Mouse (Mus musculus): ENCODE data around the gene Wsb1. TPM values are rescaled to one million over a fixed set of nuclear protein-coding genes. Genes with fewer than 3 reads are reported as not detected.
"Not testable (repeated sequence)": the region's sequence is repeated elsewhere in the genome, so short reads cannot be mapped to it uniquely, and the experiment has no call there.

The Wsb1 gene
- 51.7 and 56.0 TPM in 2 replicates for total RNA-seq (2021)
- long read RNA-seq, experiment 1, transcript Wsb1-201 (9 exons, 2,476 nt) = major isoform, 10 of 18 reads
- long read RNA-seq, experiment 1, partial matches to known transcripts = 1 of 18 reads
- long read RNA-seq, experiment 1, other reads (novel, unspliced or antisense) = 4 of 18 reads
- long read RNA-seq, experiment 2, transcript Wsb1-201 (9 exons, 2,476 nt) = major isoform, 9 of 15 reads
- long read RNA-seq, experiment 2, partial matches to known transcripts = 1 of 15 reads
- long read RNA-seq, experiment 2, other reads (novel, unspliced or antisense) = 5 of 15 reads

DNA sequence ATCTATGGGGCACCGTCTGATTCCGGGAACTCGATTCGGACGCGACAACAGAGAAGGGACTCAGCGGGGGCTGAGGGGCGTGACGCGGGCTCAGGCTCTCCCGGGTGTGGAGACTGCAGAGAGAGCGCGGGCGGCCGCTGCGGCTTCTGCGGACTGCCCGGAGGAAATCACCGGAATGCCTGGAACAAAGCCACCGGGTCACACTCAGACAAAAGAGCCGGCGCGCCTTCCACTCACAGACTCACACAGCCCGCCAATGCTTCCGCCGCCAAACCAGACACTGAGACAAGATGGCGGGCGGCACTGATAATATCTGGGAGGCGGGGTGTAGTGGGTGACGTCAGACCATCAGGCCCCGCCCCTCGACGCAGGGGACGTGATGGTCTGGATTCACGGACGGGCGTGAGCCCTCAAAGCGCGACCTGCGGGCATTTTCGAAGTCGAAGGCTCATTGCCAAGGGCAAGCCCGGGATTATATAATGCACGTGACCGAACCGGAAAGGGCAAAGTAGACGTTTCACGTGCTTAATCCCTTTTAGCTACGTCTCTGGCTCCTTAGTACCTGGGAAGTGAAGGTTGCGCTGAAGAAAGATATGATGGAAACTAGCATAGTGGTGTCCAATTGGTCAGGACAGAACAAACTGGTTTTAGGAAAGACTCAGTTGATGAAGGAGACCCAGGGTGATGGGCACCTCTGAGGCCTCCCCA, at the start of gene Wsb1:
TSS of gene Wsb1 (minus strand) at position 281 of the 708 bp plus-strand sequence.
- DNase-seq = peak; percentile 96

DNA sequence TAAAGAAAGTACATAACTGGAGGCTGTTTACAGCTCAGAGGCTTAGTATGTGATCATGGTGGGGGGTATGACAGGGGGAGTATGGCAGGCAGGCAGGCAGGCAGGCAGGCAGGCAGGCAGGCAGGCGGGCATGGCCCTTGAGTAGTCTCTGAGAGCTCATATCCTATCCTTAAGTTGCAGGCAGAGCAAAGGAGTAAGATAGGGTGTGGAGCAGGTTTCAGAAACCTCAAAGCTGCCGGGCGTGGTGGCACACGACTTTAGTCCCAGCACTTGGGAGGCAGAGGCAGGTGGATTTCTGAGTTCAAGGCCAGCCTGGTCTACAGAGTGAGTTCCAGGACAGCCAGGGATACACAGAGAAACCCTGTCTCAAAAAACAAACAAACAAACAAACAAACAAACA, 49.8 kb upstream of the Wsb1 start:
- DNase-seq = not testable (repeated sequence)

DNA sequence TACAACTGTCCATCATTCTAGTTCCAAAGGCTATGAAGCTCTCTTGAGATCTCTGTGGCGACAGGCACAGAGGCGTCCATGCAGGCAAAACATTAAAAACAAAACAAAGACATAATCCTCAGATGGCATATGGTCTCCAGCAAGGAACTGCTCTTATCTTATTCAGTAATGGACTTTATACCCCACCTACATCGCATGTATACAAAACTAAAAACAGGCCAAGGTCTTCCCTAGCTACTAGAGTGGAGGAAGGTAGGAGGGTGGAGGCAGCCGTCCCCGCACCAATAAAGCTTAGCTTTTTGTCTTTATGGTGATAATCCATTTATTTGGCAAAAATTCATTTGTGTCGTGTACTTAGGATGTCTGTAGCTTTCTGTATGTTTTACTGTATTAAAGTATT, 48.6 kb upstream of the Wsb1 start:
- DNase-seq = no peak

DNA sequence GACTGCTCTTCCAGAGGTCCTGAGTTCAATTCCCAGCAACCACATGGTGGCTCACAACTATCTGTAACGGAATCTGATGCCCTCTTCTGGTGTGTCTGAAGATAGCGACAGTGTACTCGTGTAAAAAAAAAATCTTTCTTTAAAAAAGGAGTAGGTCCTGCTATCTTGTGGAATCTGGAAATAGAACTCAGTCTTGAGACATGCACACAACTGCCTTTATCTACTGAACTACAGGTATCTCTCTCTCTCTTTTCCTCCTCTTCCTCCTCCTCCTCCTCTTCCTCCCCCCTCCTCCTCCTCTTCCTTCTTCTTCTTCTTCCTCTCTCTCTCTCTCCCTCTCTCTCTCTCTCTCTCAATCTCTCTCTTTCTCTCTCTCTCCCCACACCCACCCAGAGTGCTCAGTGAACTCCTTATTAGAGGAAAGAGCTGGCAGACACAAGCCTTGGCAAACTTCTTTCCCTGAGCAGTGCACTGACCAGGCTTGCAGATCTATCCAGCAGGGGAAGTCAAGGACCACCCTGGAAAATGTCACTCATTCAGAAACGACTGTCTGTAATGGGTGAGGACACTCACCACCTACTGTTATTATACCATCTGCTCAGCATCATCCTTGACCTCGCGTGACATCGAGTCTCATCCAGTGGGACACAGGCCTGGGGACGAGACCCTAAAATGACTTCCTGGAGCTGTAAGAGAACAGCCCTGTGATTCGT, 45.4 kb upstream of the Wsb1 start:
- no peak for DNase-seq

DNA sequence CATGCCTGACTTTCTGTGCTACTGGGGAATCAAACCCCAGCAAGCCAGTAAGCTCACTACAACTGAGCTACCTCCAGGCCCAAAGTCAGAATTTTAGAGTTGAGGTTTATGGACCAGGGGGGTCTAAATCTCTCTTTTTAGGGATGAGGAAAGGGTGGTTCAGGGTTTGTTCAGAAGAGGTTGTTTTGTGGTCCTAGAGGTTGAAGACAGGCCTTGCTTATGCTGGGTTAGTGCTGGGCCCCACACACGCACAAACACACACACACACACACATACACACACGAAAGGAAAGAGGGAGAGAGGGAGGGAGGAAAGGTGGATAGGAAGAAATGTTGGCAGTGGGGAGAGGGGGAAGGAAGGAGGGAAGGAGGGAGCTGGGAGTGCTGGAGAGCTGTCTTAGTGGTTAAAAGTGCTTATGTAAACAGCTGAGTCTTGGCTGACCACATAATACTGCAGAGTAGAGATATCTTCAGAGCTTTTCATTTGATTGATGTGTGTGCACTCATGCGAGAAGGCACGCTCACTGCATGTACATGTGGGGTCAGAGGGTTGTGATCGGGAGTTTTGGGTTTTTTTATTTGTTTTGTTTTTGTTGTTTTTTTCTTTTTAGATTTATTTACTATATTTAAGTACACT, 42.5 kb upstream of the Wsb1 start, which contains the start of gene Gm9964:
TSS of gene Gm9964 (minus strand) at position 51 of the 636 bp plus-strand sequence.
- DNase-seq = no peak

DNA sequence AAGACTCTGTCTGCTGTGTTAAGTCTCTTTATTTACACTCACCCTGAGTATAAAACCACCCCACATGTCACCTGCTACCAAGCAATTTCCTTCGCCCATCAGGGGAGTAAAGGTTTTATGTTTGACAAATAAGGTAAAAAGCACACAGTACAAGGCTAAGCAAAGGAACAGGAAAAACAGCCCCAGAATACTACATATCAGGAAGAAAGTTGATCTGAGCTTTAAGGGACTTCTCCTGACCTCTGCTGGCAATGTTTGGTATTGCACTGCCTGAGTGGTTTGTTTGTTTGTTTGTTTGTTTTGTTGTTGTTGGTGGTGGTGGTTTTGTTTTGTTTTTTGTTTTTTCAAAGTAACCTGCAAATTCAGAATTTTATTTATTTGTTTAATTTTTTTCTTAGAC, 41.7 kb upstream of the Wsb1 start:
- peak; percentile 43 for DNase-seq

DNA sequence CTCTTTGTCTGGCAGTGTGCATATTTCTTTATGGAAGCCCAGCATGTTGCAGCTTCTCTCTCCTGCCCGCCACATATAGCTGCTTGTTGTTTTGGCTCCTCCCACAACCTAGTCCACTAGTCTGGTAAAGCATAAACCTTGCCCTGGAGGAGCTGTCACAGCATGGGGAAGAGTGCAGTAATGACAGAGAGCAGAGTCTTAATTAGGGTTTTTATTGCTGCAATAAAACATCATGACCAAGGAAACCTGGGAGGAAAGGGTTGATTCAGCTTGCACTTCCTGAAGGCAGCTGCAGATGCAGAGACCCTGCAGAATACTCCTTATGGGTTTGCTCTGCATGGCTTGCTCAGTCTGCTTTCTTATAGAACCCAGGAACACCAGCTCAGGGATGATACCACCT, 39.5 kb upstream of the Wsb1 start:
- DNase-seq = no peak

DNA sequence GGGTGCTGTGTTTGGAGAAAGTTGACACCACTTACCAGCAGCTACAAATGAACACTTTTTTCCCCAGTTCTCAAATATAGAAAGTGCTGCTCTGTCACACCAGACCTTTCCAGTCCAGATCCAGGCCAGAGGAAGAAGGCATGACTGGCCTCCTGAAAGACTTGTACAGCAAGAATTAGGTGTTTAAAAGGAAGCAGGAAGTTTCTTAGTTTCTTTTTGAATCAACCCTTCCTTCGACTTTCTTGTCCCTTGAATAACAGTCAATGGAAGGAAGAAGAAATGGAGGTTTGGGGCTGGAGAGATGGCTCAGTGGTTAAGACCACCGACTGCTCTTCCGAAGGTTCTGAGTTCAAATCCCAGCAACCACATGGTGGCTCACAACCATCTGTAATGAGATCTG, 38.6 kb upstream of the Wsb1 start:
- DNase-seq = no peak

DNA sequence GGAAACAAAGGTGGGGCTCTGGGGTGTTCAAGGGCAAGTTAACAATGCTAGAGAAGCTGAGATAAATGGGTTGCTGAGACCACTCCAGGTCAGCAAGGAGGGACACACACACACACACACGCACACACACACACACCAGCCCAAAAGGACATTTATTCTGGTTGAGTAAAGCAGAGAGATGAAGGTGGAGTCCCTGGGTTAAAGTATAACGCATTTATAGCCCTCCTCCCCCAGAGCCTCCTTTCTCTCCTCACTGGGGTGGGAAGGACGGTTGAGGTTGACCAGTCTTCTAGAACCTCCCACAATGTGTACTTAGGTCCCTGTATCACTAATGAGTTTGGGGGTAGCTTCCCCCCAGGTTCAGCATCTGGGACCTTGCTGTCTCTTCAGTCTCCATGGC, 37.7 kb upstream of the Wsb1 start:
- no peak for DNase-seq

DNA sequence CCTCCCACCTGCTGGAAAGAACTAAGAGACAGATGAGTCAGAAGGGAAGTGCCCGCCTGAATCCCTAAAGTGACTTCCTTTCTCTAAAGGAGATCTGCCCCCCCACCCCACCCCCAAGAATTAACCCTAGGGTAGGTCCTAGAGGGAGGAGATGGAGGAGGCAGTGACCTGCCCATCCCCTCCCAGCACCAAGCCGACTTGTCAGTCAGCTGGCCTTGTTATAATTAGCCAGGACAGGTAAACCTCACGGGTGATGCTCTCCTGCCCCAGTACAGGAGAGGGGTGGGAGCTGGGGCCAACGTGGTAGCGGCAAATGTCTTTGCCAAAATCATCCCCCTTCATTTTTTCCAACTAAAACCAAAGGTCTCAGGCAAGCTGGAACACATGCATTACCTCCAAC, 37.2 kb upstream of the Wsb1 start:
- no peak for DNase-seq

DNA sequence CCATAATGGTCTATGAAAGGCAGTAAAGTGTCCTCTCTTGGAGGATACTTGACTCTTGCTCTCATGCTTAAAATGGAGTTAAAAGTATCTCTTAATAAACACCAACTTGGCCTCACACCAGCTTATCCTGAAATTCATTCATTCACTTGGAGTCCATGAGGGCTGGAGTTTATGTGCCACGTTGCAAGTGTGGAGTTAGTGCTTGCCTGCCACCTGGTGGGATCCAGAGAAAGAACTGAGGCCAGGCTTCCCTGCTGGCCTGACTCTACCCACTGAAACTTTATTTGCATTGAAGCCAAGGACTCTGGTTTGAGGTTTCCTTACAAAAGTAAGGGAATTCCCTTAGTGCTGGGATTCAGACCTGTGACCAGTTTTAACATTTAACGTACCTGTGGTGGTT, 36.0 kb upstream of the Wsb1 start:
- DNase-seq = peak; percentile 62

DNA sequence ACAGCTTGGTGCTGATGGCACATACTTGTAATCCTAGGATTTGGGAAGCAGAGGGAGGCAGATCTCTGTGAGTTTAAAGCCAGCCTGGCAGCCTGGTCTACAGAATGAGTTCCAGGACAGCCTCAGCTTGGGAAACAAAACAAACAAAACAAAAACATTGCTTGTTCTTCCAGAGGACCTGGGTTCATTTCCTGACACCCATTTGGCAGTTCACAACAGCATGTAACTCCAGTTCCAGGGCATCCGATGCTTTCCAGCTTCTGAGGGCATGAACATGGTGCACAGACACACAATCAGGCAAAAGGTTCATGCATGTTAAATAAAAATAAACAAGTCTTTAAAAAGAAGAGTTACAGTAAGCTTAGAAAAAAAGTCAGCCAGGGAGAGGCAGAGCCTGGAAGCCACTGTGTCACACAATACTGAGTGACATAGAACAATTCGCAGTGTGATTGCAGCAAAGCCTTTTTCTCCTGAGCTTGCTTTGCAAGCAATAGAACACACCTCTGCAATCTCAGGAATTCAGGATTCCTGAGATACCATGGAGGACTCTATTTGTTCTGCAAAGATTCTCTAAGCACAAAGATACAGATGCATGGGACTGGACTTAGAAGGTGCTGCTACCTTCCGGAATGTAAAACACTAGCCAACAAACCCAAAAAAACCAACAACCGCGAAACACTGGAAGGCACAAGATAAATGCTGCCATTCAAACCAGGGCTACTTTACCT, 34.6 kb upstream of the Wsb1 start:
- DNase-seq = no peak

DNA sequence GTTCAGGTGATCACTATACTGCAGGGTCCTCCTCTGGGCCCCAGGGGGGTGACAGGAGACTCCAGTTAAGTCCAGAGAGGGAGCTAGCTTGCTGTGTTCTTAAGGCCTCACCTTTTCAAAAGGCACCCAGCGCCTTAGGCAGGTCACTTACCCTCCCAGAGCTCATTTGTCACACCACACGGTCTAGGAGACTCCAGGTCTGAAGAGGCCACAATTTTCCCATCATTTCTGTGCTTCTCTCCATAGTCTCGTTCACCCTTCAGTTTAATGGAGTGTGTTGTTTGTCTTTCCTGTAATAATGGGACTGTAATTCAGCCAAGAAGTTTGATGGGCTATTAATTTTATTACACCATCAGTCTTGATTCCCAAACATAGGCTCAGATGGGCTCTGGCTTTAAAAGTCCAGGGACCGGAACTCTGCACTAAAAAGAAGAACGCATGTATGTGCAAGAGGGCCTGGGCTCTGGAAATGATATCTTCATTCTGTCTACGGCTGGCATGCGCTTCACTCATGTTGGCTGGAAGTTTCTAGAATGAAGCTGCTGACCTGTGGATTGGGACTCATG, 33.9 kb upstream of the Wsb1 start:
- no peak for DNase-seq

DNA sequence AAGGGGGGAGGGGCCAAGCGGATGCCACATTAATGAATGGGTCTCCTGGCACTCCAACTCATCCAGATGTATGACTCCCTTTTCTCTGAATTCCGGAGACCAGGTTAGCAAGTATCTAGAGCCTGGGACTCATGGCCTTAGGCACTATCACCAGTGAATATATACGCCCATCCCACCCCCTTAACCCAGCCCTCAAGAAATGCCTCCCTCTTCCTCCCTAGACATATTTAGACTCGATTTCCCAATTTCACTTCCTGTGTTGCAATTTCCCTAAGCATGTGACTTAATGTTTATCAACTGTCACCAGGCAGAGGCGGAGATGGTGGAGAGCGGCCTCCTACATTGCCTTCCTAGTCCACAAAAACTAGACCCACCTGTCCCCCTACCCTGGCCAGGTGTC, 33.0 kb upstream of the Wsb1 start:
- no peak for DNase-seq

DNA sequence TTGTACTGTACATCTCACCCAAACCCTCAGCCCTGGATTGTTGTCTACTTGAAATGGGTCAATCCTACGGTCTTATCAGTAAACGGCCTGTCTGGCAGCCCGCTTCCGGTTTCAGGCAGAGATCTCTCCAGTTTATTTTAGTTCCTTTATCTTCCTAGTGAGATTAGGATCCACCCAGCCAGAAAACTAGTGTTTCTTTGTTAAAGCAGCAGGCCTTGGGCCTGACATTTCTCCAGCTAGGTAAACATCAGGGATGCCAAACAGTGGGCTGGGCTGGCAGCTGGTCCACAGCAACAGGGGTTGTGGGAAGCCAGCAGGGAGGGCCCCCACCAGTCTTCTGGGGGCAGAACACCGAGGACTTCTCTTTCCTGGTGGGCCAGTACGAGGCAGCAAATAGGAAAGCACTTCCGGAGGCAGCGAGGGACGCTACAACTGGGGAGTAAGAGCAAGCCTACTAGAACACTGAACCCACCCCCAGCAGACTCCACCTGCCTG, 31.9 kb upstream of the Wsb1 start:
- DNase-seq = no peak

DNA sequence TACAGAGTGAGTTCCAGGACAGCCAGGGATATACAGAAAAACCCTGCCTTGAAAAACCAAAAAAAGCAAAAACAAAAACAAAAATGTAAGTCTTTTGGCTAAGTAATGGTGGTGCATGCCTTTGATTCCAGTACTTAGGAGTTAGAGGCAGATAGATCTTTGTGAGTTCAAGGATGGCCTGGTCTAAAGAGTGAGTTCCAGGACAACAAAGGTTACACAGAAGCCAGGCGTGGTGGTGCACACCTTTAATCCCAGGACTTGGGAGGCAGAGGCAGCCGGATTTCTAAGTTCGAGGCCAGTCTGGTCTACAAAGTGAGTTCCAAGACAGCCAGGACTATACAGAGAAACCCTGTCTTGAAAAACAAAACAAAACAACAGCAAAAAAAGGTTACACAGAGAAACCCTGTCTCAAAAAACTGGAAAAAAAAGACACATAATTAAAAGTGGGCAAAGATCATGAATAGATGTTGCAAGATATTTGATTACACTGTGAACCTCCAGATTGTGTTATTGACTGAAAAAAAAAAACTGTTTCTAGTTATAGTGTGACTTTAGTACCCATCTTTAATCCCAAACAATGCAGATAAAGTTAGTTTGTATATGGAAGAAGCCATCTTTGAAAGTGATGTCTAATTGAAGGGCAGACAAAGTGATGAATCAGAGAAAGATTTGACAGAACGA, 29.0 kb upstream of the Wsb1 start:
- DNase-seq = no peak

DNA sequence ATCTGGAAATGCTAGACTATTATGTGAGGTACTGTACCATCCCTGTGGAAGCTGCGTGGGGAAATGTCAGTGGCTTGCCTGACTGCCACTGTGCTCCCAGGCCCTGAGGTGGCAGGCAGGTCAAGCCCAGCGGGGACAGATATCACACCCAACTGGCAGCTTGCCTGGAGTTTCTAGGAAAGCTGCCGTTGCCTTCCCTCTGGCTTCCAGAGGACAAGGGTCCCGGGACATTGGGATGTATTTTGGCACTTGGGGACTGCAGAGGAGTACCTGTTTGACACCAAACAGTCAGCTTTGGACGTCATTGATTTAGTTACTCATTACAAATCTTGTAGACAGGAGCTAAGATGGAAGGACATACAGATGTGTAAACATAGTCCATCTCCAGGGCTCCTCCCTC, 26.9 kb upstream of the Wsb1 start:
- peak; percentile 50 for DNase-seq

DNA sequence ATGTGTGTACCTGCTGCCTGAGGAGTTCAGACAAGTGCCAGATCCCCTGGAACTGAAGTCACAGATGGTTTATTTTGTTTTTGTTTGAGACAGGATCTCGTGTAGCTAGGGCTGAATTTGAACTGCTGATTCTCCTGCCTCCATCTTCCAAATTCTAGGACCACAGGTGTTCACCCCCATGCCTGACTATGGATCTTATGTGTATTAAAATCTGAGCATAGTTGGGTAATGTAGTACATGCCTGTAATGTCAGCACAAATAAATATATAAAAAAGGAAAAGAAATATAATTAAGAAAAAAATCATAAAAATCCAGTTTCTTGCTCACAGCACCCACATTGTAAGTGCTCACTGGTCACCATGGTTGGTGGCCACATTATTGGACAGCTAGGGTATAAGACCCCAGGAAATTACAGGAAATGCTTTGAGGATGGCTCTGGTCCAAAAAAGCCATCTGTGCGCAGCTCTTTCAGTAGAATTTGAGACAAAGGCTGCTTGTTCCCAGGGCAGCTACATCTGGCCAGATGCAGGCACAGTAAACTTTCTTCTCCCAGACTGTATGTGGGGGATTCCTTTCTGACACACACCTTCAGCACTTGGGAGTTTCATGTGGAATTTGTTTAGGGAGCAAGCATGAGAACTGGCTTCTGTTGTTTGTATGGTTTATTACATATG, 25.4 kb upstream of the Wsb1 start:
- no peak for DNase-seq

DNA sequence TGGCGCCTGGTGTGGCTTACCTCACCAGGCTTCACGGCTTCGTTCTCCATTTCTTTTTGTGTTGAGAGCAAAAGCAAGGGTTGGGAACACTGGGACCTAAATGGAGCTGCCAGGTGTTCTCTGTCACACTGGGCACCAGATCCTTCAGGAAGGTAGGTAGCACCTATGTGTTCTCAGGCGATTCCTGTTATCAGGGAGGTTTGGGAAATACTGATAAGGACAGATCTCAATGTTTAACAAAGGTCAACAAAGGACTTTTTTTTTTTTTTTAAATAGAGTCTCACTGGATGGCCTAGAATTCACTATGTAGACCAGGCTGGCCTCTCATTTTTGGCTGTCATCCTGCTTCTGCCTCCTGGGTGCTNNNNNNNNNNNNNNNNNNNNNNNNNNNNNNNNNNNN, 19.3 kb upstream of the Wsb1 start:
- no peak for DNase-seq

DNA sequence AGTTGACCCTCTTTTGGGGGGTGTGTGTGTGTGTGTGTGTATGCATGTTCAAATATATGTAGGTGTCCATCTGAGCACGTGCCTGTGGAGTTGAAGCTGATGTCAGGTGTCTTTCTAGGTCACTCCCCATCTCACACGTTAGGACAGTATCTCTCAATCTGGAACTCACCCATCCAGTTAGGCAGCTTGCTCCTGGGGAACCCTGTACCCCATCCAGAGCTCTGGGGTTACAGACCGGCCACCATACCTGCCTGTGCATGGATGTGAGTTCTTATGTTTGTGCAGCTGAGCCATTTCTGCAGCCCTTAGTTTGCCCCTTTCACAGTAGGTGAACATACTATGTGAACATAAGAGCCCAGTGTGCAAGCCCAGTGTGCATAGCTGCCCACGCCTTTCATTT, 18.6 kb upstream of the Wsb1 start:
- no peak for DNase-seq

Measured in adrenal gland, postnatal 14 days (tissue).